Mouse (Mus musculus) T-helper 2 cell (primary cell): ENCODE results near the gene Cd4.

Source experiments
- in situ Hi-C: fragments of 300-600 bp; cut with MboI, MseI; formaldehyde crosslinking; loops from one replicate; pipeline ENCODE4 v1.15.1; 2025; ENCODE audit warnings: high pct_unique_total_duplicates

The Cd4 gene

DNA sequence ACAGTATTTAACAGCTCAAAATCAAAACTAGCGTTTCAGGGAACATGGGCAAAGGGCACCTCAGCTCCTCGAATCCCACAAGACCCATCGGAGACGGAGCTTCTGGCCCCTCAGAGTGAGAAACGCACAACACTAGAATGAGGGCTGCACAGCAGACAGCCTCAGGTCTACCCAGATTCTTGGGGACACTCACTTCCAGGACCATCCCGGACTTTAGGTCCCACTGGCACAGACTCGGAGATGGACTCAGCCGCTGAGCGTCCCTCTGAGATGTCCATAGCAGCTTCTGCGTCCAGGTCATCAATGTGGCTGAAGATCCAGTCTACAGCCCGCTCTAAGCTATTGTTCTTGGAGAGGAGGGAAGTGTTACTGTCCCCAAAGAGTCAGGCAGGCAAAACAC is 70.9 kb downstream of the Cd4 start:
- in situ Hi-C loops: no loop called here

DNA sequence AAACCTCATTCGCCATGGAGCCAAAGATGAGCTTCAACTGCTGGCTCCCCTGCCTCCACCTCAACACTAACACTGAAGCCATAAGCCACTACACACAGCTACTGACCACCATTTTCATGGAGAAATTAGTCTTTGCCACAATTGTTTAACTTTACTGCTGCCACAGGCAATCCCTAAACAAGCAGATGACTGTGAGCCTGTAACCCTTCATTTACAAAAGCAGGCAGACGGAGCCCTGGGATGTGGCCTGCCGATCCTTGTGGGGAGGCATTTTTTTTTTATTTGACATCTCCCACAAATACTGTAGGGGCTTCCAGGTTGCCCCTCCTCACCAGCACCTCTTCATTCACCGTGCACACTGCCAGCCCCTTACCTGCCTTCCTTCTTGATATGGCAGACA is 71.4 kb downstream of the Cd4 start:
- in situ Hi-C loops: no loop called here

DNA sequence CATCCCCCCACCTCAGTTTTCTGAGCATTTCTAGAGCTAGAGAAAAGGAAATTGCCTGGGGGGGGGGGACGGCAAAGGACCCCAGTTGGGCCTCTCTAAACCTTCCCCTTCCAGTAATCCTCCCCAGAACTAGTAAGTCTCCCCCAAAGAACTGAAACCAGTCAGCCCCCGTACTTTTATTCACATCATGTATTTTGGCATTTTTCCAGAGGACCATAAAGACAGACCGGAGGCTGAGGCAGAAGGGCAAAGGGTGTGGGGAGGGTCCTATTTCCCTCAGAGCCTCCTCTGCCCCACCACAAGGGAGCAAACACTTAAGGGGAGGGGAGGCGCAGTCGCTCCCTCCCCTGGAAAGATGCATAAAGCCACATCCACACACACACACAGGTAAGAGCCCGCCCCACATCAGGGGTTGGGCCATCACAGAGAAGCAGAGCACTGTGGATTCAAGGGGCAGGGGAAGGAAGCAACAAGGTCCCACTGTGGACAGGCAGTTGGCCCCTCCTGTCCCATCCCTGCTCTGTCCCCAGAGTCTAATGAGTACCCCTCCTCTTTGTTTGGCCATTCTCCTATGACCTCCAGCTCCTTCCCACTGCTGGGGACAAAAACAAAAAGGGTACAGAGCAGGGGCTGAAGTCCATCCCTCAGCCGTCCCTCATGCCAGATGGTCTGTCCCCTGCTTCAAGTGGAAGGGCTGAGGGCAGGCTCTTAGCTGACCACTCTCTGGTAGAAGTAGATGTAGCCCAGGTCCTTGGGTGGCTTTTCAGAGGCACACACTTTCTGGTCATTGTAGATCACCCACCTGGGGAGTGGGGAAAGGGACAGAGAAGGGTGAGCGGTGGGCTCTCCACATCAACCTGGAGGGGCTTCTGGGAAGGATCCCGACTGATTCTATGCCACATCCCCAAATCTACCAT is 72.9 kb downstream of the Cd4 start:
- in situ Hi-C loops: no loop called here
